15 mouse cellular contexts compared by ENCODE assay signal in genomic region chr12:17051057-17051456, GRCm38 (mm10). TPM values are rescaled to one million over a fixed set of nuclear protein-coding genes. Genes with fewer than 3 reads are reported as not detected.
DNase-seq lines count a peak whose midpoint lies in the region; ATAC-seq and TF ChIP-seq lines count a peak whose summit lies in the region.
"Had no signal": no experiment of that assay in that cellular context is flagged by ENCODE, and none has a peak within 500 bp of the region (broad histone marks: within the 10 kb centered on the region; RNA-seq: fewer than 3 reads in every experiment).

No protein-coding gene starts in this region.

- H3K79me2 ChIP-seq in heart, adult 2 months (replicated peaks; ENCODE audit: control insufficient read depth, insufficient read depth, low read length) = no peaks in the 10 kb centered on the region

- no peak overlapping the region for H3K4me3 ChIP-seq in heart, adult 2 months
- no peak overlapping the region for H3K4me3 ChIP-seq in midbrain, embryonic 13.5 days (replicated peaks)

- ATAC-seq in midbrain, embryonic 13.5 days = peak; percentile 82
- ATAC-seq in erythroid progenitor cell, adult 5-6 weeks (replicated peaks; ENCODE audit: low FRiP score, poor library complexity, severe bottlenecking) = no peak

- H3K27ac ChIP-seq in heart, adult 2 months = no peak overlapping the region
- 0 out of 2 replicates have a peak overlapping the region, but pooled peaks have one; percentile 37 for H3K27ac ChIP-seq in midbrain, embryonic 13.5 days

- intact Hi-C loops in heart, adult 2 months (cut with DNase I) = no loop called here

- TF ChIP-seq CTCF in heart, adult 2 months (IDR thresholded peaks at IDR 0.05) = no peak

- DNase-seq in heart, adult 11 months = peak; percentile 68
- DNase-seq in heart, adult 2 months = no peak
- DNase-seq in right cerebral cortex, adult 18-20 months = peak; percentile 59
- no peak for DNase-seq in right cerebral cortex, postnatal 25 days
- peak; percentile 53 for DNase-seq in right cerebral cortex, postnatal 4 days
- no peak for DNase-seq in kidney, postnatal 25 days
- DNase-seq: adrenal gland, adult 8-10 months; gastrocnemius, postnatal 14 days; heart, postnatal 4 days; kidney, adult 18-20 months; thymus, adult 18-20 months had no signal

- WGBS in heart, adult 2 months = 31% methylated on average over 4 of the region's 4 CpGs
- 35% methylated on average over 4 of the region's 4 CpGs for WGBS in midbrain, embryonic 13.5 days

- H3K9ac ChIP-seq in heart, adult 2 months (ENCODE audit: low read depth, low read length) = no peak overlapping the region
- no peak overlapping the region for H3K9ac ChIP-seq in midbrain, embryonic 13.5 days (replicated peaks)

- H3K4me2 ChIP-seq in midbrain, embryonic 13.5 days (replicated peaks) = no peak overlapping the region
- H3K4me2 ChIP-seq: heart, embryonic 11.5 days had no signal

- no peaks in the 10 kb centered on the region for H3K27me3 ChIP-seq in heart, adult 2 months (ENCODE audit: control insufficient read depth, insufficient read depth, low read length)
- no peaks in the 10 kb centered on the region for H3K27me3 ChIP-seq in midbrain, embryonic 13.5 days

- TF ChIP-seq EP300 in heart, adult 2 months (IDR thresholded peaks at IDR 0.05; ENCODE audit: insufficient read depth, low read depth, low read length) = no peak

- H3K36me3 ChIP-seq in heart, adult 2 months (ENCODE audit: control insufficient read depth, insufficient read depth, low read length) = no peaks in the 10 kb centered on the region
- no peaks in the 10 kb centered on the region for H3K36me3 ChIP-seq in midbrain, embryonic 13.5 days

- H3K9me3 ChIP-seq in midbrain, embryonic 13.5 days = no peaks in the 10 kb centered on the region

- no peak for TF ChIP-seq POLR2A in heart, adult 2 months (IDR thresholded peaks at IDR 0.05; ENCODE audit: insufficient read depth, low read depth, low read length)

- H3K4me1 ChIP-seq in heart, adult 2 months (ENCODE audit: control insufficient read depth, insufficient read depth, low read length) = no peaks in the 10 kb centered on the region
- peaks cover 11% of the 10 kb centered on the region for H3K4me1 ChIP-seq in midbrain, embryonic 13.5 days (replicated peaks)

RNA-seq across cellular contexts. Expression of gene 2410004P03Rik, which starts 39.5 kb away (rescaled TPM):
- total RNA-seq in heart, adult 2 months (2021) = under 1 TPM in 1 of 2 experiments, not detected in 1; 0.14 TPM
- polyA plus RNA-seq in heart, adult 2 months (2012; rRNA removed) = 0.41 and 0.84 TPM in 2 replicates
- polyA plus RNA-seq in midbrain, embryonic 13.5 days (2015; fragmentation: Nextera tagmentation; extraction: Ambion mirVana) = 0.82 and 1.5 TPM in 2 replicates
- total RNA-seq in erythroid progenitor cell, adult 5-6 weeks (2015; ENCODE audit: low replicate concordance) = not detected in 2 replicates
- total RNA-seq in erythroid progenitor cell, adult 5-6 weeks (2017; ENCODE audit: low replicate concordance) = not detected in 2 replicates
- total RNA-seq: adrenal gland, adult 8-10 months; gastrocnemius, postnatal 14 days had no signal
- polyA plus RNA-seq: liver, embryonic 16.5 days had no signal

RNA-seq across cellular contexts. Expression of gene Pqlc3, which starts 50.8 kb away (rescaled TPM):
- 1 to 10 TPM; 2.6 to 2.8 TPM for total RNA-seq in heart, adult 2 months (2021)
- 13.6 and 15.8 TPM in 2 replicates for polyA plus RNA-seq in heart, adult 2 months (2012; rRNA removed)
- 1.6 and 2.1 TPM in 2 replicates for polyA plus RNA-seq in midbrain, embryonic 13.5 days (2015; fragmentation: Nextera tagmentation; extraction: Ambion mirVana)
- 55.1 and 61.2 TPM in 2 replicates for total RNA-seq in erythroid progenitor cell, adult 5-6 weeks (2015; ENCODE audit: low replicate concordance)
- total RNA-seq in erythroid progenitor cell, adult 5-6 weeks (2017; ENCODE audit: low replicate concordance) = 32.4 and 34.7 TPM in 2 replicates

Comparison
In these comparisons a context has a peak if more than half of its experiments do, and no peak if none do; other contexts are left out.
1. DNase-seq: peak in heart, adult 11 months (single experiment), right cerebral cortex, adult 18-20 months (single experiment) and right cerebral cortex, postnatal 4 days (single experiment); none in heart, adult 2 months (0 of 2), right cerebral cortex, postnatal 25 days (single experiment) and kidney, postnatal 25 days (0 of 2).
2. RNA of gene Pqlc3, which starts 50.8 kb away (total RNA-seq): 32.4 to 61.2 TPM in erythroid progenitor cell, adult 5-6 weeks; 2.6 to 2.8 TPM in heart, adult 2 months; every median in the first group is over 4 times any median in the second.